Mouse (Mus musculus) gastrocnemius, postnatal 25 days (tissue): Measurements from ENCODE around the gene Rapgef6. TPM values are rescaled to one million over a fixed set of nuclear protein-coding genes. Genes with fewer than 3 reads are reported as not detected.

Source experiments
- DNase-seq: peaks from one replicate; pipeline ENCODE4 v3.0.0; 2022
- total RNA-seq, 2 experiments: library from RNA; stranded (reverse); gene quantifications; 1 replicate in 1 of 2; 2 replicates in 1 of 2; pipeline ENCODE4 v1.2.3; 2021

The Rapgef6 gene
- total RNA-seq, 2 experiments from 2014 or later: 5.5 to 6.8 TPM

DNA sequence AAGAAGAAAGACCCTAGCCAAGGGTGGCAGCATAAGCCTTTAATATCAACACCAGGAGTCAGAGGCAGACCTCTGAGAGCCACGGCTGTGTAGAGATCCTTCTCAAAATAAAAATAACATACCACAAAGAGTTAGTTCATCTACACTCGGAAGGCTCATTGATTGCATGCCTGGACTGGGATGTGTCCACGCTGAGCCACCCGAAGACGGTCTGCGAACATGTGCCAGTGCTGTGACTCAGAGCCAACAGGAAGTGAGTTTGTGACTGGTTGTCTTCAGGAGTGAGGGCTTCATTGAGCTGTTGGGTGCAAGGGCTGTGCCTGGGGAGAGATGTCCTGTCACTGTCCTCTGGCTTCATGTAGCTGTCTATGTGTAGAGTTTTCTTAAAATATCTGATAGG lies 171.0 kb downstream of the Rapgef6 start:
- no peak for DNase-seq

DNA sequence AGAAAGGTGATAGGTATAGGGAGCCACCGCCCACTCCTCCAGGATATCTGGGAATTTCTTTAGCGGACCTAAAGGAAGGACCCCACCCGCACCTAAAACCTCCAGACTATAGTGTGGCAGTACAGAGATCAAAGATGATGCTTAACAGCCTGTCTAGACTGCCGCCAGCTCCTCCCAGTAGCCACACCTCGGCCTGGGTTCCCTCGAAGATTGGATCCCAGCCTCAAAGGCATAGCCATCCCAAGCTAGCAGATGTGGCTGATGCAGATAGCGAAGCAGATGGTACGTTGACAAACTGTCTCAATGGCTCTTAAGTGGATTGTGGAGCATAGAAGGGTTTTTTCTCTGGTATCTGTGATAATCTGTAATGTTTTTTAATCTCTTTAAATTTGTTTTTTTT lies 171.6 kb downstream of the Rapgef6 start:
- no peak for DNase-seq

DNA sequence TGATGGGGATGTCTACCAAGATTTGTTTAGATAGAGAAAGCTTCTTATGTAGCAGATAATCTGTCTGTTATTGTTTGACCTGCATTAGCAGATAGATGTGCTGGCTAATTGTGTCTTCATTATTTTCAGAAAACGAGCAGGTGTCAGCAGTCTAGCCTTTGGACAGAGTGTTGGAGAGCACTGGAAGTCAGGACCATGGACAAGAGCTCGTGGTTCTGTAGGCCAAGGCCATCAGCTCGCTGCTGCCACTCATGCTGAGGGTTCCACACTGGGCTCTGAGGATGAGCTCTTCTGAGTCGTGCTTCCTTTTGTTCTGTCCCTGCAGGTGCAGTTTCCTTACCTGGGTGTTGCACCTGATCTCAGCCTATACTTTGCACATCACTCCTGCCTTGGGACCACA lies 173.3 kb downstream of the Rapgef6 start:
- DNase-seq: no peak

DNA sequence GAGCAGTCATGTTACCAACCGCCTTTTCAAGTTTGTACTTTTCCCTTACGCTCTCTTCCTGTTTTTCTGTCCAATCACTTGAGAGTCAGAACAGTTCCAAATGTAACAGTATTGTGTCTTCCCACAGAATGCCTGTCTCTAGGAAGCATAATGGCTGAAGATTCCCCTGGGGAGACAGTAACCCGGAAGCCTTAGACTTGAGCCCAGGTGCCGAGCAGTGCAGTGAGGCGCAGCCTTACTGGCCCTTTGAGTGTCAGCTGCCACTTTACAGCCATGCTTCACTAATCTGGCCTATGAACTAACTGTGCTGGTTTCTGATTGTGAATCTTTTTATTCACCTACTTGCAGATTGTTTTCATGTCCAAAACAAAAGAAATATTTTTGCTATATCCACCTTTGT lies 175.0 kb downstream of the Rapgef6 start:
- DNase-seq: no peak

DNA sequence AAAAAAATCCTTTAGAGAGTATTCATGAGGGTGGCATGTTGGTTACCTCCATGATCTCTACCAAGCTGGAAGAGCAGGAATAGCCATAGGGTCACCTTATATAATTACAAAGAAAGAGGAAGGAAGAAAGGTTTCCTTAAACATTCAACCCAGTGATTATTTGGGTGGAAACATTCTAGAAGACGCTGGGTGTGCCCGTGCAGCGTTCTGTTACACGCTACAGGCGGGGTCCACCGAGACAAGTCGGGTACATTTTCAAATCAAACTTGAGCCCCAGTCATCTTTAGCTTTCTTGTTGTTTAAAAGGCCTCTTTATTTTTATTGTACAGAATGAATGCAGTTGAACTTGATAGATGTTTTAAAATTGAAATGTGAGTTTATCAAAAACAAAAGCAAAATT lies 176.0 kb downstream of the Rapgef6 start:
- no peak for DNase-seq

DNA sequence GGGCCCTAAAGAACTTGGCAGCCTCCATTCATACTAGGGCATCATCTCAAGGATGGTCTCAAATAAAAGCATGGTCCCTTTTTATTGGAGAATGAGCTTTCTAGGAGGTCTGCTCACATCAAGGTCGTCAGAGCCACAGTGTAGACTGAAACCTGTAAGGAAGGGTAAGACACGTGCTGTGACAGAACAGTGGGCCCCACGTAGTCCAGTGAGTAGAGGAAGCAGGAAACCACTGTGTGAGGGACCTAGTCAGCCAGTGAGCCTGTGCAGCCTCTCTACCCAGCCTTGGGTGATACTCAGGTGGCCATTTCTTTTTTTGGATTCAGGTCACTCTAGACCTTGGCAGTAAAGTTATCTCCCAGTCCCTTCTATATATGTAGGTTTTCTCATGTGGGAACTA lies 177.3 kb downstream of the Rapgef6 start:
- DNase-seq: no peak

DNA sequence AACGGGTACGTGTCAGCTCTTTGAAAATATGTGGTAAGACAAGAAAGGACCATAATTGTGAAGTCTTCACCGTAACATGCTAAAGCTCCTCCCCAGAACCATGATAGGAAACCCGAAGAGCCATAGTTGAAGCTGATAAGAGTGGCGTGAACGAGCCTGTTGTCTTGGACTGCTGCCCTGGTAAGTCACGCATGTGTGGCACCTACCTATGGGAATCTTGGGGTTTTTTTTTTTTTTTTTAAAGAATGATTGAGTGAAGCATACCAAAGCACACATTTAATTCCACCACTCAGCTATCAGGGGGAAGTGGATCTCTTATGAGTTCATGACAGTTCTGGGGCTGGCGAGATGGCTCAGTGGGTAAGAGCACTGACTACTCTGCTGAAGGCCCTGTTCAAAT lies 179.2 kb downstream of the Rapgef6 start:
- DNase-seq: no peak

DNA sequence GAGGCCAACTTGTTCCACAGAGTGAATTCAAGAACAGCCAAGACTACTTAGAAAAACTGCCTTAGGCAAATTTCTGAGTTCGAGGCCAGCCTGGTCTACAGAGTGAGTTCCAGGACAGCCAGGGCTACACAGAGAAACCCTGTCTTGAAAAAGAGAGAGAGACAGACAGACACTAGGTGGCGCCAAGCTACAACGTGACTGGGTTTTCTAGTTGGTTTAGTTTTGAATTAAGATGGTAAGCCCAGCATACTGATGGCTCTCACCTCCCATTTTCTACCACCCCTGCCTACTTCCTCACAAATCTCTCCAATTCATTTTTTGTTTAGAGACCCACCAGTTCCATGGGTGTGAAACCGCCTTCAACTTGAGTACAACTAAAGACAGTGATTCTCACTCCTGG lies 180.7 kb downstream of the Rapgef6 start:
- DNase-seq: peak; percentile 44

DNA sequence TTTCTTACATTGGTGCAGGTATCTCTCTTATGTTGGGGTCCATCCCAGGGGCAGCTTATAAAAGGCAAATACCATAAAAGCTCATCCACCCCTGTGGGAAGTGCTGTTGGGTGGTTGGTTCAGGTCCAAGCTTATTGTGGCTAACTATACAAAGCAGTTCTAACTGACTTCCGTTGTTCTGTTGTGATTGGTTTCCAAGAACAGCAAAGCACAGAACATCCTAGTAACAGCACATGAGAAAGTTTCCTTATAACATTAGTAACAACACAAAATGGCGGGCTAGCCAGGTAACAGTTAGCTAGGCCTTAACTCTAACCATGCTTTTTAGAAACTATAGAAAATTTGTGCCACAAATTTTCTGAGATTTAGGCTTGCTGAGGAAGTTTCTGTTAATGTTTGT lies 185.5 kb downstream of the Rapgef6 start:
- DNase-seq: no peak

DNA sequence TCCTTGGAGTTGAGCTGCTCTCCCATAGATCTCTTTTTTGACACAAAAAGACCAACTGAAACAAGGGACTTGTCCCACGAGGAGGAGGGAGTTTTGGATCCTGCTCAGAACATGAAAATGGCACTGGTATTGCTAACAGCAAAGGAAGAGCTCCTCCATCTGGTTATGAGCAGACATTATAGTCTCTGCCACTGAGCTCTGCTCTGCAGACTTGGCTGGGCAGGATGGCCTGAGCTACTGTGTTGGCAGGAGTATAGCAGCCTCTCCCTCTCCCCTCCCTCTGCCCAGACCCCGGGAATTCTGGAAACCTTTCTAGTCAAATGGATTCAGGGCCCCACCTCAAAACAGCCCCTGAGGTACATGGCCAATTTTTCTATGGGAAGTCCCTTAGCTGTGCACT lies 187.0 kb downstream of the Rapgef6 start:
- no peak for DNase-seq

DNA sequence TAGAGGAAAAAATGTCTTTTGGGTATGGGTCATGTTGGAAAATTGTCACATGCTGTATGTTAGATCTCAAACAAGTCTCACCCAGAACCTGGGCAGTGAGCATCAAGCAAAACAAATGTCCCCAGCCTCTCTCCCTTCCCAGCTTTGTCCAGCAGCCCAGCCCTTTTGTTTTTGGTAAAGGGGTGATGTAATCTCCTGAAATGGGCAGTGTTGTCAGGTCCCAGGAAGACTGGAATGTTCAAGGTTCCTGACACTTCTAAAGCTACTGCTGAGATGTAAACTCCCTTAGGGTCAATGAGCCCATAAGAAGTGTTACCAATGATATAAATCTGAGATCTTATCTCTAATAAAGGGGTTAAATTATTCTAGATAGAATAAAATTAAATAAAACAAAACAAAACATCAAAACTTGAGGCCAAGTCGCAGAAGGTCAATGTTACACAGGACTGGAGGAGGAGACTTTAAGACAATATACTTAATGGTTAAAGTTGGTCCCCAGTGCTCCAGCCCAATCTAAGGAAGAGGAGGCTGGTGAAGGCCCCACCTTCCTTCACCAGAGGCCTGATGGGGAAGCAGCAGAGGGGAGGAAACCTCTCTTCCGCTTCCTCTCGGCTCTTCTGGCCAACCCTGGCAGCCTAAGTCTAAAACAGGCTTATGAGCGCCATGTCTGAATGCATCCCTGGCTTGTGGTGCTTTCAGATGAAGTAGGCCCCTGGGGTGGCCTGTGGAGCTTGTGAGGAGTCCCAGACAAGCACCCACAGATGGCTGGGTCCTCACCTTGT lies 188.1 kb downstream of the Rapgef6 start:
- DNase-seq: no peak

DNA sequence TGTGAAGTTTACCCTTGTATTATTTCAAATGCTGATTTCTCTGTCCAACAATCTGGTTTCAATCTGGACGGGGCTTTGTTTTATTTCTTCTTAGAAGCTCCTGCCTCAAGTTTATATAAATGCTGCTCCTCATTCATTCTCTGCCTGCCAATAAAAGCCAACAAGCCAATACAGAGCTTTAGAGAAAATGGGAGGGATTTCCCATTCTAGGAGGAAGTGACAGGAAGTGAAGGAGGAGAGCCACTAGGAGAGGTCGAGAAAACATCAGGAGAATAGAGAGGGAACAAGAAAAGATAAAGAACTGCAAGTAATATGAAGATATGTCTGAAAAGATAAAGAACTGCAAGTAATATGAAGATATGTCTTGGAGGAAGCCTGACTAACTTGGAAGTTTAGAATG lies 190.2 kb downstream of the Rapgef6 start:
- no peak for DNase-seq

DNA sequence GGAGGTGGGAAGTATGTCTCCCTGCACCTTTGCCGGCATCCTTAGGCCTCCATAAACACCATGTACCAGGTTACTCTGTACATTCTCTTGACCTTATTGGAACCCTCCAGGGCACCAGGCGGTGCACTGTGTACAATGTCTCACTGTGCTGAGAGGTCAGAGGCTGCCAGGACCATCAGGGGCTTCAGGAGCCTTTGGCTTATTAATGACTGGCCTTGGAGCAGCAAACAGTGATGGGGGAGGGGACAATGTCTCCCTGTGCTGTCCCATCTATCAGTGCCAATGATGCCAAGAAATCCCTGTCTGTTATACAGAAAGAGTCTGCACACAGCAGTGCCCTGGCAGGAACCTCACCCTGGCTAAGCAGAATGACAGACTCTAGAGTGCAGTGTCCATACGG lies 195.2 kb downstream of the Rapgef6 start:
- DNase-seq: no peak

DNA sequence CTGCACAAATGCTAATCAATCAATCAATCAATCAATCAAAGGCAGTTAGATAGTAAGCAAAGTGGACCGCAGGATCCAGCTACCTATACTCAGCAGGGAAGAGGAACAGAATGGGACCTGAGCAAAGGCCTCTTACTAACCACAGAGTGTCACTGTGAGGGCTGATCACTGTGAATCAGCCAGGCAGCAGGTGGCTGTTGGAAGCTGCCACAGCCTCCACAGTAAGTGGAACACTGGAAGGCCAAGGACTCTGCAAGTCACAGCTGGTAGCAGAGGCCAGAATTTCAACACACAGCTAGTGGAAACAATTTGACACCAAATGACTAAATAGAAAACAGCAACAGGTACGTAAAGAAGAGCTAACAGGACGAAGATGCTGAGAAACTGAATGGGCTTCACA lies 196.0 kb downstream of the Rapgef6 start:
- no peak for DNase-seq

DNA sequence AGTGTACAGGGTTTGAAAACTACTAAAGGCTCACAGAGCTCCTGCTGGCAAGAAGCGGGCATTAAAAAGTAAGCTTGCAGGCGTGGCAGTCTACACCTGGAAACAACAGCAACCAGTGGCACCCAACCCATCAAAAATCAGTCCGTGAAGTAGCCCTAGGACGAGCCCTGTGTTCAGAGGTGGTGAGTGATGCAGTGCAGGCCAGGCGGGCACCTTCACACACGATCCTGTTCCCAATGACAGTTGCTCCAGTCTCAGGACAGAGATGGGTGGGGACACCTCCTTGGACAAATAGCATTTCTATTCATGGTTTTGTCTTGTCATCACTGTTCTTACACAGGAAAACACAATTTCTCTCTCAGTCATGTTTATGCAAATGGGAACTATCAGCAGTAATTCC lies 199.4 kb downstream of the Rapgef6 start:
- no peak for DNase-seq

DNA sequence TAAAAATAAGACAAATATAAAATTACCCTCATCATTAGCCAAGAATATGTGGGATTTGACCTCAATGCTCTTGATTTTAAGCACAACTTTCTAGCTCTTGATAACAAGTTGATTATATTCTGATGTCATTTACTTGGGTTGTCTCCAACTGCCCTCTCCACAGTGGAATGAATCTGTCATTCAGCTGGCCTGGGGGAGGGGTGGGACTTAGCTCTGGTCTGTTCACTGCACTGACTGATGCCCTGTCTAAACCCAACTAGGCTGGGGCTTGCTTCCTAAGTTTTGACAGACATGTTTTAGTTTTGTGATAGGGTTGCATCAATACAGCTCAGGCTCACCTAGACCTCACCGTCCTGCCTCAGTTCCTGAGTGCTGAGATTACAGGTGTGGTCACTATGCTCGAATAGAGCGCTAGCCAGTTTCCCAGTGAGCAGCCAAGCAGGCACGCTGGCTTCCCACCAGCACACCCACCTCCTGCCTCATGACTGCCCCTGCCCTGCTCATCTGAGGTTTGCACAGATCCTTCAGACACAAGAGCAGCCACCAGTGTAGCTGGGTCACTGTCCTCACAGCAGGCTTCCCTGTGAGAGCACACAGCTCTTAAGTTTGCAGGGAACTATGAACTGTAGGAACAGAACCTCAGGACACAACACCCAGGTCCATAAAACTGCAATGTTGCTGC lies 201.8 kb downstream of the Rapgef6 start:
- no peak for DNase-seq

DNA sequence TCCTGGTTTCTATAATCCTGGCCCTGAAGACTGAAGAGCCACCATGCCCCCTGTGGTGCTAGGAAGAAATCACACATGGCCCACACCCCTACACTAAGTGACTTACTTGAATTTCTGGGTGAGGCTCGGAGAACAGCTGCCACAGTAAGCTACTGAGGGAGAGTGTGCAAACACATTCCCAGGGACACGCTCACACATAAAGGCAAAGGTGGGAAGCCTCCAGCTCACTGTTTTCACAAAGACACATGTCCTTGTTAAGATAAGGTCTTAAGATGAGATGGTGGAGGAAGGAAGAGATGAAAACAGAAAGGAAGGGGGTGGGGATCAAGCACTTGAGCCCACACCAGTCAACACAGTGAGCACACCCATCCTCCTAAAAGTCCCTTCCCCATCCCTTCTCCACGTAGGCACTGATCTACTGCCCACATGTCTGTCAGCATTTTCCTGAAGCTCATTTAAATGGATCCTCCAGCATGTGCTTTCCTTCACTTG lies 204.0 kb downstream of the Rapgef6 start:
- no peak for DNase-seq

DNA sequence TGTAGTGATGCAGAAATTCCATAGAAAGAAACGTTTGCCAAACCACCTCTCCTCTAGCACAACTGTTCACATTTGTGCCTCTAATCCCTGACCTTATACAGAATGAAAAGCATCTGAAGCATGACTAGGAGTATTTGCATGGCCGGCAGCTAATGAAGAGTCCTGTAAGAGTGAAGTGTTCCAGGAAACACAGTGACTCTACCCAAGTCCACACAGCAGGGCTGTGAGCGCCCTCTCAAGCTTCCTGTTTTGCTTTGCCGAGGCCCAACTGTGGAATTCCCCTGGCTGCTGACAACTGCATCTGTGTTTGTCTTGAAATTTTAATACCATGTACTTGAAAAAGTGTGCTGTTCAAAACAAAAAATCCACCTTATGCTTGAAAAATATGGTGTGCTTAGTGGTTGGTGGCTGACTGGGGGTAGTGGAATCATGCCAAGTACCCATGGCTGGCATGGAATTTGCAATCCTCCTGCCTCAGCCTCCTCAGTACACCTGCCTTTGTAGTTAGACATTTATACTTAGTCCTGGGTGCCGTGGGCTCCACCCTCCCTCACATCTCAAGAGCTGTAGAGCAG lies 204.8 kb downstream of the Rapgef6 start:
- peak; percentile 16 for DNase-seq

DNA sequence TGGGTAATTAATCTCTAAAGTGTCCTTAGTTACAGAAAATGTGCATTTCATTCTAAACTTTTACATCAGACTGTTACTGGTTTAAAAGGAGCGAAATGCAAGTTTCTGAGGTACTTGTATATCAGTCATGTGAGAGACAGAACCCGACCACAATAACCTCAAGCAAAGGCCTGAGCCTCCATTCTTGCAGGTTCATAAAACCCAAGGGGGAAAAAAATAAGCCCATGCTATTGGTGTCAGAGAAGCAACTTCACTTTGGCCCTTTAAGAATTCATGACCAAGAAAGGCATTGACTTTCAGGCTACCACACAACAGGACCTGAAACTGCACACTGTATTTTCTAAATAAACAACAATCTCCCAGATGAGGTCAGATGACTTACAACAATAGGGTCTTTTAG lies 205.7 kb downstream of the Rapgef6 start:
- no peak for DNase-seq

DNA sequence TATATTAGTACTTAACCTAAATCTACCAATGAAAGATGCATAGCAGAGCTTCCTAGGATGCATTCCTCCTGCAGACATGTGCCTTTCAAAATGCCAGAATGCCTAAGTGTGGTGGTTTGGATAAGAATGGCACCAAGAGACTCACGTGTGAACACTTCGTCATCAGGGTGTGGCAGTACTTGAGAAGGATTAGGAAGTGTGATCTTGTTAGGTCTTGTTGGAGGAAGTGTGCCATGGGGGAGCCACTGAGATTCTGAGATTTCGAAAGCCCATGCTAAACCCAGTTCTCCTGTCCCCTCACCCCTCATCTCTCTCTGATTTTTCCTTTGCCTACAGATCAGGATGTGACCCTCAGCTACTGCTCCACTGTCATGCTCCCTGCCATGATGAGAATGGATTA lies 206.7 kb downstream of the Rapgef6 start:
- no peak for DNase-seq

DNA sequence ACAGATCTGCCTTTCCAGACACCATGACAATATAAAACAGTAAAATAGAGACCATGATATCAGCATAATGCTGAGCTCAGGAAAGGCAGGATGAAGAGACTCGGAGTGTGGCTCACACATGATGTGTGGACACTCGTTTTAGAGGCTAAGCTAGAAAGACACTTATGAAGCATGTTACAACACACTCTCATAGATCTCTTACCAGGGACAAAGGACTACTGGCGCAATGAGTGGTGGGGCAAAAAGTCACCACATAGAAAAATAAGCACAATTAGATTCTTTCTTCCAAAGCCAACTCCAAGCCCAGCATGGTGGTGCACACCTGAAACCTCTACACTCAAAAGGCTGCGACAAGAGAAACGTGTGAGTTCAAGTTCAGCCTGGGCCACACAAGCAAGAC lies 208.3 kb downstream of the Rapgef6 start:
- DNase-seq: no peak

DNA sequence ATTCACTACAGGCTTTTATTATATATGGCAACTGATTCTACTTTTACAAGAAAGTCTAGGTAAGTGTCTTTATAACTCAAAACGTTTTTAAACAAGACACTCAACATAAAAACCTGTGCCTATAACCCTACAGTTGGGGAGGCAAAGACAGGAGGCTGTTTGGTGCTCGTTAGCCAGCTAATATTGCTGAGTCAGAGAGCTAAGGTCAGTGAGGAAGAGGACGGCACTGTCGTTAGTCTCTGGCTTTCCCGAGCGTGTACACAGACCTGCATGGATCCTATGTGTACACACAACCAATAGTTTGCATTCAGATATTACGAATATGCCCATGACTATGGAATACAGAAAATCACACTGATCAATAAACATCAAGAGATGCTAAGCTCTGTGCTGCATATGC lies 208.7 kb downstream of the Rapgef6 start:
- DNase-seq: no peak

DNA sequence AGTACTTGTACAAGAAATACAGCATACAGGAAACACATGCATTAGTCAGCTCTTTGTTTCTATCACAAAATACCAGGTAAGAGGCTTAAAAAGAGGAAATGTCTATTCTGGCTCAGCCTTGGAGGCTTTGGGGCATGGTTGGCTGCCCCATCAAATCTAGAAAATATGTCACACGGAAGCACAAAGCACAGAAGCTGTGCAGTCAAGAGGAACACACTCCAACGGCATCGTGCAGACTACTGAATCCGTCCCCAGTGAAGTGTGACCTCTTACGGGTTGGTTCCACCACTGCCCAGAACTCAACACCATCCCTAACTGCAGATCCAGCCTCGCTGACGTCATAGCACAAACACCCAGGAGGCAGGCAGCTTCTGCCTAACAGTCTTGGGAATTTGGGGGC lies 210.9 kb downstream of the Rapgef6 start:
- DNase-seq: no peak

DNA sequence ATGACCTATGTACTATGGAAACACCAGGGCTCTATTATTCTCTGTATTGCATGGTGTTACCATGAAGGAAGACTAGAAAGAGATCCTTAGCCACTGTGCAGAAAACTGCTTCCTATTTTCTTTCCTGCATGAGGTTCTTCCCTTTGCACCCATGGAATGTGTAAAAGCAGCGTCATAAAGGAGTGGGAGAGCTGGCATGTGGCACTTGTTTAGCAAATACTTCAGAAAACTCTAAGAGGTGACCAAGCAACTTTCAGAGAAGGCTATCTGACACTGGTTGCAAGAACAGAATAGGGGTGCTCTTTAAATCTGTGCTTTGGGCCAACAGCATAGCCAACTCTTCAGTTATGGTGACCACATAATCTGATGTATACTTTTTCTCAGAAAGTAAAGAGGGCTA lies 212.5 kb downstream of the Rapgef6 start:
- DNase-seq: no peak
